Mouse (Mus musculus) gastrocnemius, adult 8-10 months (tissue): ENCODE data around the gene Aaed1. TPM values are rescaled to one million over a fixed set of nuclear protein-coding genes. Genes with fewer than 3 reads are reported as not detected.

Source experiments
- DNase-seq, 2 experiments: peaks; one replicate each; pipeline ENCODE4 v3.0.0; 2022; ENCODE audit warnings: low spot score in 2 of 2
- total RNA-seq, 4 experiments: library from RNA; stranded (reverse); gene quantifications; 2 replicates each; pipeline ENCODE4 v1.2.4; 2022

Gene Aaed1
- total RNA-seq = 10 to 100 TPM; 49.4 to 59.4 (median 50.8) TPM

DNA sequence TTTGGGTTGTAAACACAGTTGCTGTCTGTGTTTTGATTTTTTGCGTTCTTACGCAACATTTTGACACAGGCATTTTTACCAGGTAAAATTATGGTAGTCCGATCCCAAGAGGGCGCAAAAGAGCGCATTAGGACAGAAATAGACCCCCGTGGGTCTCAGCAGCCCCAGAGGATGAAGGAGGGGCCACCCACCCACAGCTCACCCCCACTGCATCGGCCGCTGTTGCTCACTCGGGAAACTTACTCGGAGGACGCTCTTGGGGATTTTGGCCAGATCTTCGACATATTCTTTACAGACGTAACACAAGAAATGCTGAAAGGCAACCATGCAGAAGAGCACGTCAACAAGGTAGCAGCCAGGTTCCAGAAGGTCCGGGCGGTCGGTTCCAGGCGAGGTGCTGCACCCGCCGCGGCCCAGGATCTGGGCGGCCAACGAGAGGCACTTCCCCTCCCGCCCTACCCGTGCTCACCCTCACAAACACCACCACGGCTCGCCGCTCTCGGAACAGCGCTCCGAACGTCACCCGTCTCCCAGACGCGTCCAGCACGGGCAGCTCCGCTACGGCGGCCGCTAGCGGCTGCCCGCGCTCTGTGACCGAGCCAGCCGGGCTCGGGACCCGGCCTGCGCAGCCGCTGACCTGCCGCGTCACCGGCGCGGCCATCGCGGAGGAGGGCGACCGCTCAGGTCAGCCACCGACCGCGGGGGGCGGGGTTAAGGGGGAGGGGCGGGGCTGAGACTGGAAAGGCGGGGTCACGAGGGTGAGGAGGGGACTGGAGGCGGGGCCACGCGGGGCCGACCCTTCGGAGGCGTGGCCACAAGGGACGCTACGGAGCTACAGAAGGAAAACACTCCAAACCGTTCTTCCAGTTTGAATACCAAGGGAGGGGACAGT is at the start of gene Aaed1:
TSS of gene Aaed1 (minus strand) at position 687 of the 892 bp plus-strand sequence.
- DNase-seq = peak; percentile 86 to 87

DNA sequence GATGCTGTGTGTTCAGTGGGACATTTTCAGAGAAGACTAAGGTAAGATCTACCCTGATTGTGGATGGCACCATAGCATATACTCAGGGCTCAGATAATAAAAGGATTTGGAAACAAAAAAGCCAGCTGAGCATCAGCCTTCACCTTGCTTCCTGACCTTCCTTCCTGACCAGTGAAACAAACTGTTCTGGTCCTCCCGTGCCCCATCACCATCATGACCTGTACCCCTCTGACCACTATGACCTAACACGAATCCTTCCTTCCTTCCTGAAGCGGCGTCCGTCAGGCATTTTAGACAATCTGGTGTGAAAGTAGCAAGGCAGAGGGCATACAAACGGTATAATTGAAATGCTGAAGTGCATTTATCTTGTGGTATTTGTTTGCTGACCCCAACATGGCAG is 49.6 kb upstream of the Aaed1 start:
- no peak for DNase-seq

- no peak for DNase-seq
These were observed 48.5 kb upstream of the Aaed1 start for GRCm38 (mm10) chr13:64361020-64361419.

DNA sequence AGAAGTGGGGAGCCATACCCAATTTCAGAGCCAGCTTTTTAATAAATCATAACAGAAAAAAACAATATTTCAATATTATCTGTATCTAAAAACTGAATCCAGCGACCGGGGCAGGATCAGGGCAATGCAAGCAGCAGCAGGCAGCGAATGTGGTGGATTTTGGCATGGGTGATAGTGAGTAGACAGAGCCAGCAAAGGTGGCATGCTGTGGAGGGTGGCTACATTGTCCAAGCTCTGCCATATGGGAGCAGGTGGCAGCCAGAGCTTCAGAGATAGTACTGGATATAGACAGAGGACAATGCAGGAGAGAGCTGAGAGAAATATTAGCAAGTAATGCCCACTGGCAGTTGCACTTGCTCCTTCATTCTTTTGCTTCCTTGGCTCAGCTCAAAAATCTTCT is 47.2 kb upstream of the Aaed1 start:
- no peak for DNase-seq

GRCm38 (mm10) chr13:64358476-64358875 is 46.0 kb upstream of the Aaed1 start:
- DNase-seq = no peak

DNA sequence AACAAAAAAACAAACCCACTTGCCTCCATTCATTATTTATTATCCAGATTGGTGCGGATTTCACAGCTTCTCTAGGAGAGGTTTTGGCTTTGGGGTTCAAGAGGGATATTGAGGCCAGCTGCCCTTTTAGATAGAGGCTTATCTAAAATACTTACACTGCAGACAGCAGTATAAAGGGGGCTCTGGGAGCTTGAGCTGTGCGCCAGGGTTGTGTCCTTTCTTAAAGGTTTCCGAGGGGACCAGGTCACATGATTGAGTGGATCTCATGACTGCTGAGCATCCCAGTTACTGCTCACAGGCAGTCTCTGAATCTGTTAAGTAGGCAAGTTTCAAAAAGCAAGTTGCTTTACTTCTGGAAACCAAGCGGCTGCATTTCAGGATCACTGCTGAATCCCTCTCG is 44.9 kb upstream of the Aaed1 start:
- no peak for DNase-seq

- no peak for DNase-seq
These were observed 37.0 kb upstream of the Aaed1 start for GRCm38 (mm10) chr13:64349474-64349873.

DNA sequence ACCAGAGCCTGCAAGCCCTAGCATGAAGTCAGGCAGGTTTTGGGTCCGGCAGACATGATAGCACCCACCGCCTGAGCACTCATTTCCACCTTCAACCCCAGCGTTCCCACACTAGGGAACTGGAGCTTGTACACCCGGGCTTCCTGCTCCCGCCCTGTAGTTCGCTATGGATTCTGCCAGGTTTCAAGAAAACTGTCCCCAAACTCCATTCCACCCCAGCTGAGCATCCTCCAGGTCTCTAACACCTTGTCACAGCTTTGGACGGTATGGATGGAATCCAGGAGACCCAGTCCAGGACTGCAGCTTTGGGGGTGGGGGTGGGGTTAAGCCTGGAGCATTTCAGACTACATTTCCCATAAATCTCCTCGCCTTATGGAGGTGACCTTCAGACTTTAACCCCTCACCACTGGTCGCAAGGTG is 31.6 kb upstream of the Aaed1 start:
- peak; percentile 3 to 8 for DNase-seq

DNA sequence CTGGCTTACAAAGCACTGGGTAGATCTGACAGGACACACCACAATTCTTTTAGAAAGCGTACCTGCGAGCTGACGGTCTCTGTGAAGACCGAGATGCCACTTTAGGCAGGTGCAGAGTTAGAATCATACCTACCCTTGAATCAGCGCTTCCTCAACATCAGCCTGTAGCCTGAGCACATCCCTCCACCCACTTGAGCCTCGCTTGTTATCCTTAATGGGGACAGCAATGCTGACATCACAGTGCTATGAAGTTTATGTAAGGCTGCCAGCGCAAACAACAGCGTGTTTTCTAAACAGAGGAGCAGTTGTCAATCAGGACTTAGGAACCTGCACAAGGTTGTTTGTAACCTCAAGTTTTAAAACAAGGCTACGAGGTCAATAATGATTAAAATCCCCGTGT is 31.1 kb upstream of the Aaed1 start:
- no peak for DNase-seq

GRCm38 (mm10) chr13:64335546-64336132 is 23.1 kb upstream of the Aaed1 start:
- DNase-seq = no peak

DNA sequence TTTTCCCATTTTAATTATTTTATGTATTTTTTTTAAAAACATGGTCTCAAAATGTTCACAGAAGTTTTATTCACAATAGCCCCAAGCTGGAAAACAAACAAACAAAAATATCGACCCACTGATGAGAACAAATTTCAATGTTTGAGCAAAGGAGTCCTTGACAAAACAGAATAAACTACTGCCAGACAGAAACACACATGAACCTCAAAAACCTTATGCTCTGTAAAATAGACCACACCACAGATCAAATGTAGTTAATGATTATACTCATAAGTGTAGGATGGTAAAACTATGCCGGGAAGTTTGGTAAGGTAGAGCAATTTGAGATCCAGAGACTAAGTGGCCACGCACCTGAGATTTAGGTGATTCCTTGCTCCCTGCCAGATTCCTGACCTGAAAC is 20.6 kb upstream of the Aaed1 start:
- no peak for DNase-seq

GRCm38 (mm10) chr13:64332321-64332720 is 19.8 kb upstream of the Aaed1 start:
- no peak for DNase-seq

GRCm38 (mm10) chr13:64322561-64323281 is 10.2 kb upstream of the Aaed1 start:
- DNase-seq = no peak

DNA sequence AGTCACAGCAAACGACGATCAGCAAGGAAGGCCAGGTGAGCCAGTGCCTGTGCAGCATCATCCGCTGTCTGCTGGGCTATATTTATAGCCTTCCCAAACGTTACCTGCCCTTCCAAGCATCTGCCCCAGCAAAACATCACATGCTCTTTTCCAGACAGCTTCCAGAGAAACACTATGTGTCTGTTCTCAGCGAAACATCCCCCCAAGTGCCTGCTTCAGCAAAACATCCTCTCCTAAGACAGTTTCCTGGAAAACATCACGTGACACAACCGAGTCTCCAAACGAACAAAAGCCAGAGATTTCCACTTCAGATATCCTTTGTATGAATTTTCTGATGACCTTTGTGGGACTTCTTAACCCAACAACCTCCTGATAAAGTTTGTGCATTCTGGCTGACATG is 7.8 kb upstream of the Aaed1 start:
- DNase-seq = no peak

GRCm38 (mm10) chr13:64319782-64320181 is 7.3 kb upstream of the Aaed1 start:
- no peak for DNase-seq

GRCm38 (mm10) chr13:64318355-64318754 is 5.8 kb upstream of the Aaed1 start:
- DNase-seq = no peak

DNA sequence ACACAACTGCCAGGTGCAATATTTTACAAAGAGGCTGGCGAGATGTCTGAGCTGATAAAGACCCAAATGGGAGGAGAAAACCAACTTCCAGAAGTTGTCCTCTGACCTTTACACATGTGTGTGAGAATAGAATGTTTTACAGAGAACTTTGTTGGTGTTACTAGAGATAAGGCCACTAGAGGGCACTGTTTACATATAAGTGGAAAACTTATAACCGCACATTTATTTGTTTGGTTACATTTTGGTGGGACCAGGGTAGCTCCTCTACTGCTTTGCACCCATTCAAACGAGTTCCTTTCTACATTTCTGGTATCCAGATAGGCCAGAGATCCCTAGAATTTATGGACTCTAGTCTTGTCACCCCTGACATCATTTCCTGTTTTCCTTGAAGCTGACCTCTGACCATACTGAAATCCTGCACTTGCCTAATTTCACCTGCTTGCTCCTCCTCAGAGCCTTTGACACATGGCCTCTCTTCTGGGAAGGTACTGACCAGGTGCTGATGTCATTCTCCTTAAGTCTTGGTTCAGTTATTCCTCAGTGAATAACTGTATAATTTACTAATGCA is 3.1 kb upstream of the Aaed1 start:
- no peak for DNase-seq

DNA sequence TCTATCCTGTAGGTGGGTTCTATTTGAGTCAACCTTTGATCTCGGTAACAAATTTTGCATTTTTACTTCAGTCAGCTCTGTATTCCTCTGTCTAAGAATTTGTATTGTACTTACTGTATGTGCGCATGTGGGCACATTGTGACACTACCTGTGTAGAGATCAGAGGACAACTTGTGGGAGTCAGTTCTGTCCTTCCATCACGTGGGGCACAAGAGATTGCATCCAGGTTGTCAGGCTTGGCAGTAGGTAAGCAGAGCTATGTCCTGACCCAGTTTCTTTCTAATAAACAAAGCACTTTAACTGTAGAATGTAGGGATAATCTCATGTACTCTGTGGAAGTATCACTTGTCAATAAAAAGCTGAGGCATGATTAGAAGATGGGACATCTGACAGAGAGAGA is 1.5 kb upstream of the Aaed1 start:
- no peak for DNase-seq

DNA sequence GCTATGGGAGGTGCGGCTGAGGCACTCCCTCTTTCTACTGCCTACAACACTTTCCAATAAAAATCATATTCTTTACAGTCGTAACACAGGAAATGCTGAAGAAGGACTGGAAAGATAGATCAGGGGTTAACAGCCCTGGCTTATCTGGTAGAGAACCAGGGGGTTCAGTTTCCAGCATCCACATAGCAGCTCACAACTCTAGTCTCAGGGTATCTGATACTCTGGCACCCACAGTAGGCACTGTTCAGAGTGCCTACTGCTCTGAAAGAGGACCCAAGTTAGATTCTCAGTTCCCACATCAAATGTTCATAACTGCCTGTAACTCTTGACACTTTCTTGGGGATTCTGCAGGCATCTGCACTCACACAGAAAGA is 393 bp upstream of the Aaed1 start:
- no peak for DNase-seq

- no peak for DNase-seq
These were observed 1.2 kb downstream of the Aaed1 start for GRCm38 (mm10) chr13:64311266-64311665.

DNA sequence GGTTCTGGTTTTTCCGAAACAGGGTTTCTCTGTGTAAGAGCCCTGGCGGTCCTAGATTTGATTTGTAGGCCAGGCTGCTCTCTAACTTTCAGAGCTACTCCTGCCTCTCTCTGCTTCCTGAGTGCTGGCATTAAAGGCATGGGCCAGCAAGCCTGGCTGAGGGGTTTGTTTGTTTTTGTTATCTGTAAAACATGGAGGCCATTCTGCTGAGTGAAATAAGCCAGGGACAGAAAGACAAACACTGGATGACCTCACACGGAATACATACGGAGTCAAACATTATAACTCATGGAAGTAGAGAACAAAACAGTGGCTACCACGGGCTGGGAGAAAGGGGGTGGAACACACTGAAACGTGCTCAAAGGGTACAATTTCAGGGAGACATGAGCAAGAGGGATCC is 1.9 kb downstream of the Aaed1 start:
- DNase-seq = no peak

- no peak for DNase-seq
These were observed 2.7 kb downstream of the Aaed1 start for GRCm38 (mm10) chr13:64309842-64310241.
